Comparison of ENCODE assay signal across 14 mouse cellular contexts in genomic region chr6:93014534-93014933, GRCm38 (mm10).
DNase-seq lines count a peak whose midpoint lies in the region; ATAC-seq and TF ChIP-seq lines count a peak whose summit lies in the region.
"Had no signal": no experiment of that assay in that cellular context is flagged by ENCODE, and none has a peak within 500 bp of the region (broad histone marks: within the 10 kb centered on the region; RNA-seq: fewer than 3 reads in every experiment).

No protein-coding gene starts in this region.

- no peak overlapping the region for H3K4me2 ChIP-seq in liver, embryonic 13.5 days
- H3K4me2 ChIP-seq: embryonic facial prominence, embryonic 15.5 days; limb, embryonic 12.5 days; neural tube, embryonic 15.5 days had no signal

- DNase-seq in embryo, embryonic 10.5 days (ENCODE audit: low spot score), result peak; percentile 29
- DNase-seq in embryo, embryonic 9.5 days (ENCODE audit: extremely low spot score), result no peak
- DNase-seq in kidney, adult 2 months, result peak; percentile 66
- no peak for DNase-seq in liver, embryonic 13.5 days
- peak; percentile 70 for DNase-seq in lung, postnatal 25 days (ENCODE audit: low spot score)
- DNase-seq in thymus, postnatal 10 days (ENCODE audit: low spot score in 2 of 2), result no peak
- no peak for DNase-seq in right cerebral cortex, postnatal 14 days
- no peak for DNase-seq in limb, embryonic 10.5 days (ENCODE audit: low spot score)
- DNase-seq: adrenal gland, adult 8-10 months; cerebellum, adult 11-12 months had no signal

- TF ChIP-seq POLR2A in kidney, adult 2 months (IDR thresholded peaks at IDR 0.05; ENCODE audit: low read depth, low read length), result no peak

- TF ChIP-seq CTCF in kidney, adult 2 months (conservative IDR thresholded peaks at IDR 0.05; ENCODE audit: insufficient read depth, insufficient read length, low read depth, low read length), result no peak

- H3K4me3 ChIP-seq in kidney, adult 2 months (ENCODE audit: insufficient read depth, low read depth, low read length), result no peak overlapping the region
- H3K4me3 ChIP-seq in liver, embryonic 13.5 days (replicated peaks), result no peak overlapping the region
- no peak overlapping the region for H3K4me3 ChIP-seq in limb, embryonic 10.5 days
- H3K4me3 ChIP-seq: embryonic facial prominence, embryonic 15.5 days; layer of hippocampus, adult 2 months; limb, embryonic 12.5 days; neural tube, embryonic 15.5 days had no signal

- no peaks in the 10 kb centered on the region for H3K9me3 ChIP-seq in liver, embryonic 13.5 days (replicated peaks)
- no peaks in the 10 kb centered on the region for H3K9me3 ChIP-seq in limb, embryonic 10.5 days (replicated peaks)
- H3K9me3 ChIP-seq: embryonic facial prominence, embryonic 15.5 days; limb, embryonic 12.5 days; neural tube, embryonic 15.5 days had no signal

- no peaks in the 10 kb centered on the region for H3K36me3 ChIP-seq in kidney, adult 2 months (ENCODE audit: control insufficient read depth, insufficient read depth, low read length)
- no peaks in the 10 kb centered on the region for H3K36me3 ChIP-seq in liver, embryonic 13.5 days
- no peaks in the 10 kb centered on the region for H3K36me3 ChIP-seq in limb, embryonic 10.5 days
- H3K36me3 ChIP-seq: embryonic facial prominence, embryonic 15.5 days; limb, embryonic 12.5 days; neural tube, embryonic 15.5 days had no signal

- H3K4me1 ChIP-seq in kidney, adult 2 months (ENCODE audit: control insufficient read depth, insufficient read depth, low read length), result no peaks in the 10 kb centered on the region; the same call in 1 of the 2 replicates
- no peaks in the 10 kb centered on the region for H3K4me1 ChIP-seq in liver, embryonic 13.5 days (replicated peaks)
- H3K4me1 ChIP-seq in limb, embryonic 10.5 days, result 0 out of 2 replicates have a peak, but pooled peaks cover 5% of the 10 kb centered on the region
- H3K4me1 ChIP-seq: neural tube, embryonic 15.5 days had no signal

- no peaks in the 10 kb centered on the region for H3K27me3 ChIP-seq in kidney, adult 2 months (replicated peaks; ENCODE audit: control insufficient read depth, insufficient read depth, low read length)
- H3K27me3 ChIP-seq in liver, embryonic 13.5 days, result no peaks in the 10 kb centered on the region
- no peaks in the 10 kb centered on the region for H3K27me3 ChIP-seq in limb, embryonic 10.5 days (ENCODE audit: low read depth, poor library complexity, severe bottlenecking)
- H3K27me3 ChIP-seq: embryonic facial prominence, embryonic 15.5 days; limb, embryonic 12.5 days; neural tube, embryonic 15.5 days had no signal

- H3K9ac ChIP-seq in liver, embryonic 13.5 days, result no peak overlapping the region
- H3K9ac ChIP-seq: embryonic facial prominence, embryonic 15.5 days; limb, embryonic 12.5 days; neural tube, embryonic 15.5 days had no signal

- 91% methylated on average over 1 of the region's 1 CpGs for WGBS in kidney, adult 2 months
- WGBS in liver, embryonic 13.5 days (ENCODE audit: insufficient replicate concordance), result 56% methylated on average over 1 of the region's 1 CpGs
- WGBS in limb, embryonic 10.5 days, result 82% methylated on average over 1 of the region's 1 CpGs

- ATAC-seq in liver, embryonic 13.5 days (ENCODE audit: low read depth), result peak; percentile 73

- no peak overlapping the region for H3K27ac ChIP-seq in kidney, adult 2 months (ENCODE audit: insufficient read depth, low read depth, low read length)
- no peak overlapping the region for H3K27ac ChIP-seq in liver, embryonic 13.5 days
- H3K27ac ChIP-seq in limb, embryonic 10.5 days, result no peak overlapping the region
- H3K27ac ChIP-seq: embryonic facial prominence, embryonic 15.5 days; layer of hippocampus, adult 2 months; limb, embryonic 12.5 days; neural tube, embryonic 15.5 days had no signal

Comparison
In these comparisons a context has a peak if more than half of its experiments do, and no peak if none do; other contexts are left out.
1. DNase-seq: peak in embryo, embryonic 10.5 days (single experiment), kidney, adult 2 months (single experiment) and lung, postnatal 25 days (single experiment); none in embryo, embryonic 9.5 days (single experiment), liver, embryonic 13.5 days (single experiment), thymus, postnatal 10 days (0 of 2), right cerebral cortex, postnatal 14 days (single experiment) and limb, embryonic 10.5 days (single experiment).